18 mouse cellular contexts compared by ENCODE assay signal in the genomic region with DNA sequence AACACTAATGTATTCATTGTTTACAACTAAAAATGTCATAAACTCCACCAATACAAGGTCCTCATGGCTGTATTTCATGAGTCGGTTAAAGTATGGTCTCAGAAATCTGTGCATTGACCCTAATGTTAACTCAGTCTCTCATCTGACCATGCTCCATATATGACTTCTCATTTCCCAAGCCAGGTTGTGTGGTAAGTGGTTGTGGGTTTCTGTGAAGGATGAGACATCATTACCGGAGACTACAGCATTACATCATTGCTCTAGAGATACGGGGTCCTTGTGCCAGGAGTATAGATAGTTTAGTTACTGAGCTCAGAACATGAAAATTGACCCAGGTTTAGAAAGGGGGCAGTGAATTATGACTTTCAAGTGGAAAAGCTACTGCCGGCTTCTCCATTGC. TPM values are rescaled to one million over a fixed set of nuclear protein-coding genes. Genes with fewer than 3 reads are reported as not detected.
"Had no signal": no experiment of that assay in that cellular context is flagged by ENCODE, and none has a peak within 500 bp of the region (broad histone marks: within the 10 kb centered on the region; RNA-seq: fewer than 3 reads in every experiment).

No protein-coding gene starts in this region.

- H3K4me2 ChIP-seq: lung, embryonic 14.5 days; midbrain, embryonic 12.5 days; neural tube, embryonic 13.5 days; stomach, embryonic 15.5 days had no signal

- H3K27ac ChIP-seq: midbrain, embryonic 10.5 days; midbrain, embryonic 12.5 days; neural tube, embryonic 13.5 days; stomach, embryonic 15.5 days; stomach, postnatal 0 days had no signal

- H3K4me3 ChIP-seq: midbrain, embryonic 10.5 days; midbrain, embryonic 12.5 days; neural tube, embryonic 13.5 days; stomach, embryonic 15.5 days had no signal

- DNase-seq: lung, adult 18-20 months; lung, embryonic 14.5 days; lung, postnatal 10 days; lung, postnatal 4 days; midbrain, embryonic 14.5 days; right cerebral cortex, postnatal 14 days; thymus, adult 2 months; thymus, postnatal 25 days; thymus, postnatal 4 days had no signal

- H3K27me3 ChIP-seq: midbrain, embryonic 12.5 days; neural tube, embryonic 13.5 days; stomach, embryonic 15.5 days had no signal

- H3K9me3 ChIP-seq: midbrain, embryonic 10.5 days; midbrain, embryonic 12.5 days; neural tube, embryonic 13.5 days; stomach, embryonic 15.5 days had no signal

- H3K9ac ChIP-seq: lung, embryonic 14.5 days; midbrain, embryonic 12.5 days; neural tube, embryonic 13.5 days; stomach, embryonic 15.5 days had no signal

- H3K4me1 ChIP-seq: midbrain, embryonic 12.5 days; stomach, embryonic 15.5 days had no signal

- H3K36me3 ChIP-seq: midbrain, embryonic 10.5 days; midbrain, embryonic 12.5 days; neural tube, embryonic 13.5 days; stomach, embryonic 15.5 days had no signal

- ATAC-seq: midbrain, embryonic 16.5 days had no signal

RNA-seq across cellular contexts. Expression of a gene that starts 51.9 kb away (rescaled TPM):
- total RNA-seq: megakaryocyte-erythroid progenitor cell, adult 5-6 weeks; neutrophil, adult 5-6 weeks had no signal
- polyA plus RNA-seq: liver, embryonic 16.5 days; midbrain, embryonic 10.5 days; midbrain, embryonic 12.5 days; midbrain, embryonic 14.5 days; neural tube, embryonic 13.5 days; stomach, embryonic 15.5 days; stomach, postnatal 0 days had no signal
